Mouse (Mus musculus) liver, embryonic 18 days (tissue): Measurements from ENCODE around the gene Arsg. TPM values are rescaled to one million over a fixed set of nuclear protein-coding genes. Genes with fewer than 3 reads are reported as not detected.

Experiments used
- polyA plus RNA-seq: library from polyadenylated mRNA; depleted of rRNA; stranded (reverse); fragments of >200 nt; gene quantifications from 2 replicates; pipeline ENCODE4 v1.2.3, GENCODE M21; 2012; rRNA removed

Gene Arsg
- 4.1 and 5.6 TPM in 2 replicates for polyA plus RNA-seq

DNA sequence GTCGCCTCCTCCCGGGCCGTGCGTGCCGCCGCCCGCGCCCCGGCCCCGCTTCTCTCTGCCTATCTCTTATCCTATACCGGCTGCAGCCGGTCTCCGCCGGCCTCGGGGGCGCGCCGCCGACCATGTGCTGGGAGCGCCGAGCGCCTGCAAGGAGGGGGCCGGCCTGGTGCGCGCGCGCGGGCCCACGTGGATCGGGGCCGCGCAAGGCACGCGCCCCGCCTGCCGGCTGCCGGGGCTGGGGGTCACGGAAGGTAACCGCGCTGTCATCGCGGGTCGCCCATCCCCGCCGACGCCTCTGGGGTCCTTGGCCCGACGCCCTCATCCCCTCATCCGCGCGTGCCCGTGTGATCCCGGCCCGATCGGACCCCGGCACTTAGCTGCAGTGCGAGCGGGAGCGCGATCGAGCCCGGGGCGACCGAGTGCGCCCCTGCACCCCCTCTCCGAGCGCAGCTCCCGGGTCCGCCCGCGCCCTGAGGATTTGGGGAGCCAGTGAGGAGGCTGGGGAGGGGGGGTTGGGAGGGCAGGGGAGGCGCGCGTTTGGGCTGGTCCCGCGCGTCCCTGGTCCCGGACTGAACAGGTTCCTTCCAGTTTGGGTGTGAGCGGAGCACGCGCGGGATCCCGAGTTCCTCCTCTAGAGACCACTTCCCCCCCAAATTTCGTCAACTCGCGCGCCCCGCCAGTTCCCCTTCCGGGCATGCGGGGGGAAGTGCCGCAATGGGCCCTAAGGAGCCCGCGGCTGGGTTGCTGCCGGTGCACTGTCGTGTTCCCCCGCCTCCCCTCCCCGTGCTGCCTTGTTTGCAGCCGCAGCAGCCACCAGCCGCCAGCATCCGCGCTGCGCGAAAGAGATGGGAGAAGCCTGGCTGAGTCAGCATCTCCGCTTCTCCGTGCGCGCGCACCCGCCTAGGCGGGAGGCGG, at the start of gene Arsg, which contains the start of gene Slc16a6:
TSS of gene Arsg (plus strand) at position 204 of the 915 bp plus-strand sequence.
TSS of gene Slc16a6 (minus strand) at position 428 of the 915 bp plus-strand sequence.

DNA sequence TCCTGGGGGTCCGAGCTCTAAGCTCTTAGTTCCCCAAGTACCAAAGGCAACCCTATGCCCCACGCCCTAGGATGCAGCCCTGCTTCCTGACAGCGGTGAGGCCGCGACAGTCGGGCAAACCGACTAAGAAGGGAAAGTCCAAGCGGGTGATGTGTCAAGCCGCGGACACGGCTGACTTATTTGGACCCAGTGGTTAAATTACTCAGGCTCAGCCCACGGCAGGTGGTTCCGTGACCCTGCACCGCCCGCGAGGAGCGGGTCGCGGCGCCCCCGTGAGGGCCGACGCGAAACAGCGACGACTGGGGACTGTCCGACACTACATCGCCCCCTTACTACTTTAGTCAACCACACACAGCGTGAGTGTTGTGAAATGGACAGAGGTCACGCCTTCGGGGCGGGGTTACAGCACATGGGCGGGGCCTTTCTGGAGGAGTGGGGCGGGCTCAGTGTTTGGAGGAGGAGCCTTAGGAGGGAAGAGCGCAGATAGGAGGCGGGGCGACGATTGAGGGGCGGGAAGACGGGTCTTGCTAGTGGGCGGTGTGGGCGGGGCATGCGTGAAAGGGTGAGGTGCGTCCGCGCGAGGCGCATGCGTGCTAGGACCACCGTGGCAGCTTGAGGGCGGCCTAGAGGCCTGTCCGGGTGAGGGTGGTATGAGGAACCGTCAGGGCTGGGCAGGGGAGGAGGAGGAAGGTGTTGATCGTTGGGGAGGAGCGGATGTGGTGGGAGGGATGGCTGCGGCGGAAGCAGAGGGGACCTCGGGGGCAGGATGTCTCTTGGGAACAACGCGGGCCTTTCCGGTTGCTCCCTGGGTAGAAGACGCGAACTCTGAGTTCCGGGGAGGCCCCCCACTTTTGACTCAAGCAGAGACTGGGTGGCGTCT, 47.5 kb upstream of the Arsg start, which contains the start of gene Amz2:
TSS of gene Amz2 (plus strand) at position 555 of the 880 bp plus-strand sequence.

DNA sequence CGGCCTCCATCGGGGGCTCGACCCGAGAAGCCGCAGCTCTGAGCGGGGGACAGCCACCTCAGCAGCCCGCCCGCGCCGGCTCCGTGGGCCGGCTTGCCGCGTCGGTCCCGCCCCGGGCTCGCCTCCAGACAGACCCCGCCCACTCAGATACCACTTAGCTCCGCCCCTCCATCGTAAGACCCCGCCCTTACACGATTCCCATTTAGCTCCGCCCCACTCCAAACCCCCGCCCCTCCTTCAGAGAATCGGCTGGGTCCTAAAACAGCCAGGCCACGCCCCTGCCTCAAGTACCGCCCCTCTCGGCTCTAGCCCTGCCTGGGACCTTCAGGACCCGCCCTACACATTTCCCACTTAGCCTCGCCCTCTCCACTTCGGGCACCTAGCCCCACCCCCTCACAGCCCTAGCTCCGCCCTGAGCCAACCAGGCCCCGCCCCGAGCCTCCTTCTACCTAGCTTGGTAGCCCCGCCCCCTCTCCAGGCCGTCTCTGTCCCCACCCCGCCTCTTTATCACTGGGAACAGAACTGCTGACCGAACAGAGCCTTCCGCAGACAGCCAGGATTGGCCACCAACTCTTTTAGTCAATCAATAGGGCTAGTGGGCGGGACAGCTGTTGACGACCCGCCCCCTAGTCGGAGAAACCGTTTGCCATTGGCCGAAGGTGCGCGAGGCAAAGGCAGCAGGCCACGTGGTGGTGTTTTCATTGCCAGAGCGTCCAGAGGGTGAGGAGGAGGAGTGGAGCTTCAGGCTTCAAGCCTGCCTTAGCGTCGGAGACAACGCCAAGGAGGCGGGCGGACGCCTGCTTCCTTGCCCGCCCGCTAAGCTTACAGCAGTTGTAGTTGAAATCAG, 138.4 kb downstream of the Arsg start, which contains the start of gene Wipi1:
TSS of gene Wipi1 (minus strand) at position 665 of the 847 bp plus-strand sequence.

Other genes starting within 250 kb of the Arsg start
- 0.08 and 0.12 TPM in 2 replicates for gene Rgs9, start 175.2 kb upstream of the Arsg start, polyA plus RNA-seq
- 12.8 and 13.2 TPM in 2 replicates for gene Gna13, start 110.5 kb upstream of the Arsg start, polyA plus RNA-seq
- gene 9930022D16Rik, start 59.5 kb upstream of the Arsg start, polyA plus RNA-seq, result not detected in 2 replicates
- gene Amz2, start 47.4 kb upstream of the Arsg start, polyA plus RNA-seq, result 12.7 and 12.8 TPM in 2 replicates
- gene Slc16a6, start 224 bp downstream of the Arsg start, polyA plus RNA-seq, result 3.3 and 4.0 TPM in 2 replicates
- 8.3 and 8.9 TPM in 2 replicates for gene Wipi1, start 138.6 kb downstream of the Arsg start, polyA plus RNA-seq
- 48.5 and 51.0 TPM in 2 replicates for gene Prkar1a, start 176.0 kb downstream of the Arsg start, polyA plus RNA-seq
- 10.8 and 12.5 TPM in 2 replicates for gene Fam20a, start 248.9 kb downstream of the Arsg start, polyA plus RNA-seq